Mouse (Mus musculus): ENCODE measurements at regions not wholly inside any gene's neighbourhood (a gene's known extent, or its start where the extent isn't known, plus 50 kb on each side); places are given as distances from the start of the nearest gene placed in this dataset.

- TF ChIP-seq POLR2A (IDR thresholded peaks at IDR 0.05; ENCODE audit: low read depth, low read length) = no peak
- no peak for TF ChIP-seq CTCF (IDR thresholded peaks at IDR 0.05; ENCODE audit: extremely low read depth, insufficient read depth, insufficient read length, insufficient replicate concordance)
Observed at GRCm38 (mm10) chr1:194345304-194346033, 272.5 kb upstream of the Plxna2 start.
